Mouse (Mus musculus): ENCODE results near the gene Tra2a. TPM values are rescaled to one million over a fixed set of nuclear protein-coding genes. Genes with fewer than 3 reads are reported as not detected.

Tra2a gene
- total and polyA plus RNA-seq, 3 experiments, result 21.0 to 26.4 (median 23.1) TPM

- intact Hi-C loops (cut with DNase I), result loop anchor here (1.0 to 5.0 kb wide), 2 partner anchors 89 to 170 kb away; partner anchors contain the start of gene Ccdc126
- H3K36me3 ChIP-seq (ENCODE audit: control insufficient read depth, insufficient read depth, low read length), result no peaks in the 10 kb centered on the region
- peak; percentile 31 to 35 for DNase-seq
- H3K4me3 ChIP-seq, result no peak overlapping the region
- H3K27ac ChIP-seq, result no peak overlapping the region
- 23% methylated on average over 7 of the region's 7 CpGs for WGBS
- no peaks in the 10 kb centered on the region for H3K4me1 ChIP-seq (ENCODE audit: control insufficient read depth, insufficient read depth, low read length)
- H3K27me3 ChIP-seq (ENCODE audit: control insufficient read depth, insufficient read depth, low read length), result peaks cover 7% of the 10 kb centered on the region; the same call in 1 of the 2 replicates
- H3K9ac ChIP-seq (ENCODE audit: low read depth, low read length), result no peak overlapping the region
- H3K79me2 ChIP-seq (replicated peaks; ENCODE audit: control insufficient read depth, insufficient read depth, low read length), result no peaks in the 10 kb centered on the region
- peak; percentile 77 for TF ChIP-seq CTCF (IDR thresholded peaks at IDR 0.05)
- no peak for TF ChIP-seq POLR2A (IDR thresholded peaks at IDR 0.05; ENCODE audit: insufficient read depth, low read depth, low read length)
These were observed 35.6 kb downstream of the Tra2a start for GRCm38 (mm10) chr6:49228126-49228679.

GRCm38 (mm10) chr6:49227184-49227735 is 36.6 kb downstream of the Tra2a start:
- no peaks in the 10 kb centered on the region for H3K4me1 ChIP-seq (ENCODE audit: control insufficient read depth, insufficient read depth, low read length)
- no peaks in the 10 kb centered on the region for H3K79me2 ChIP-seq (replicated peaks; ENCODE audit: control insufficient read depth, insufficient read depth, low read length)
- no peaks in the 10 kb centered on the region for H3K36me3 ChIP-seq (ENCODE audit: control insufficient read depth, insufficient read depth, low read length)
- H3K4me3 ChIP-seq, result no peak overlapping the region
- H3K27ac ChIP-seq, result no peak overlapping the region
- H3K27me3 ChIP-seq (ENCODE audit: control insufficient read depth, insufficient read depth, low read length), result peaks cover 8% of the 10 kb centered on the region
- TF ChIP-seq CTCF (IDR thresholded peaks at IDR 0.05) (peak; percentile 37), POLR2A (IDR thresholded peaks at IDR 0.05; ENCODE audit: insufficient read depth, low read depth, low read length) (no peak)
- DNase-seq, result peak; percentile 22 to 31
- WGBS, result 10% methylated on average over 15 of the region's 15 CpGs
- intact Hi-C loops (cut with DNase I), result loop anchor here (5.0 kb wide), 1 partner anchor 90 kb away; the partner anchor contains the start of gene Ccdc126
- H3K9ac ChIP-seq (ENCODE audit: low read depth, low read length), result no peak overlapping the region

GRCm38 (mm10) chr6:49225728-49226123 is 38.1 kb downstream of the Tra2a start:
- no peak overlapping the region for H3K4me3 ChIP-seq
- H3K9ac ChIP-seq (ENCODE audit: low read depth, low read length), result no peak overlapping the region
- DNase-seq, result no peak
- TF ChIP-seq EP300 (IDR thresholded peaks at IDR 0.05; ENCODE audit: insufficient read depth, low read depth, low read length) (no peak), POLR2A (IDR thresholded peaks at IDR 0.05; ENCODE audit: insufficient read depth, low read depth, low read length) (no peak), CTCF (IDR thresholded peaks at IDR 0.05) (no peak)
- H3K79me2 ChIP-seq (replicated peaks; ENCODE audit: control insufficient read depth, insufficient read depth, low read length), result no peaks in the 10 kb centered on the region
- H3K36me3 ChIP-seq (ENCODE audit: control insufficient read depth, insufficient read depth, low read length), result no peaks in the 10 kb centered on the region
- 92% methylated on average over 3 of the region's 3 CpGs for WGBS
- no peak overlapping the region for H3K27ac ChIP-seq
- H3K4me1 ChIP-seq (ENCODE audit: control insufficient read depth, insufficient read depth, low read length), result no peaks in the 10 kb centered on the region
- intact Hi-C loops (cut with DNase I), result loop anchor here (5.0 kb wide), 1 partner anchor 92 kb away; the partner anchor contains the start of gene Ccdc126
- peaks cover 13% of the 10 kb centered on the region for H3K27me3 ChIP-seq (ENCODE audit: control insufficient read depth, insufficient read depth, low read length)

- H3K36me3 ChIP-seq (ENCODE audit: control insufficient read depth, insufficient read depth, low read length), result no peaks in the 10 kb centered on the region
- no peak for TF ChIP-seq POLR2A (IDR thresholded peaks at IDR 0.05; ENCODE audit: insufficient read depth, low read depth, low read length)
- no peak for TF ChIP-seq CTCF (IDR thresholded peaks at IDR 0.05)
- TF ChIP-seq EP300 (IDR thresholded peaks at IDR 0.05; ENCODE audit: insufficient read depth, low read depth, low read length), result no peak
- no peaks in the 10 kb centered on the region for H3K4me1 ChIP-seq (ENCODE audit: control insufficient read depth, insufficient read depth, low read length)
- intact Hi-C loops (cut with DNase I), result loop anchor here (5.0 kb wide), 1 partner anchor 92 kb away; the partner anchor contains the start of gene Ccdc126
- peaks cover 13% of the 10 kb centered on the region for H3K27me3 ChIP-seq (ENCODE audit: control insufficient read depth, insufficient read depth, low read length)
- H3K79me2 ChIP-seq (replicated peaks; ENCODE audit: control insufficient read depth, insufficient read depth, low read length), result no peaks in the 10 kb centered on the region
- WGBS, result 72% methylated on average over 11 of the region's 11 CpGs
- H3K27ac ChIP-seq, result no peak overlapping the region
- H3K9ac ChIP-seq (ENCODE audit: low read depth, low read length), result no peak overlapping the region
- H3K4me3 ChIP-seq, result no peak overlapping the region
- no peak for DNase-seq
These were observed 38.7 kb downstream of the Tra2a start for GRCm38 (mm10) chr6:49224923-49225727.

- H3K27me3 ChIP-seq (ENCODE audit: control insufficient read depth, insufficient read depth, low read length), result peaks cover 24% of the 10 kb centered on the region
These were observed 41.9 kb downstream of the Tra2a start for GRCm38 (mm10) chr6:49221906-49222305.

More at GRCm38 (mm10) chr6:49221906-49222305, 41.9 kb downstream of the Tra2a start:
- Histone ChIP-seq H3K27ac (no peak overlapping the region), H3K4me1 (ENCODE audit: control insufficient read depth, insufficient read depth, low read length) (no peaks in the 10 kb centered on the region), H3K36me3 (ENCODE audit: control insufficient read depth, insufficient read depth, low read length) (no peaks in the 10 kb centered on the region), H3K9ac (ENCODE audit: low read depth, low read length) (no peak overlapping the region), H3K79me2 (replicated peaks; ENCODE audit: control insufficient read depth, insufficient read depth, low read length) (no peaks in the 10 kb centered on the region), H3K4me3 (no peak overlapping the region)
- intact Hi-C loops (cut with DNase I), result no loop called here
- 14% methylated on average over 7 of the region's 7 CpGs for WGBS
- no peak for TF ChIP-seq CTCF (IDR thresholded peaks at IDR 0.05)
- TF ChIP-seq POLR2A (IDR thresholded peaks at IDR 0.05; ENCODE audit: insufficient read depth, low read depth, low read length), result no peak
- no peak for TF ChIP-seq EP300 (IDR thresholded peaks at IDR 0.05; ENCODE audit: insufficient read depth, low read depth, low read length)
- DNase-seq, result peak in 1 of 2 experiments; percentile 14

Measured in heart, adult 2 months (tissue).